Comparison of ENCODE assay signal across 8 mouse cellular contexts in genomic region chr2:91962864-91963401, GRCm38 (mm10). TPM values are rescaled to one million over a fixed set of nuclear protein-coding genes. Genes with fewer than 3 reads are reported as not detected.
DNase-seq lines count a peak whose midpoint lies in the region; ATAC-seq and TF ChIP-seq lines count a peak whose summit lies in the region.

No protein-coding gene starts in this region.

- no peaks in the 10 kb centered on the region for H3K9me3 ChIP-seq in forebrain, embryonic 12.5 days
- no peaks in the 10 kb centered on the region for H3K9me3 ChIP-seq in kidney, postnatal 0 days (replicated peaks; ENCODE audit: low read length)
- no peaks in the 10 kb centered on the region for H3K9me3 ChIP-seq in midbrain, embryonic 16.5 days (replicated peaks; ENCODE audit: control insufficient read depth, low read length, poor library complexity, severe bottlenecking)

- ATAC-seq in forebrain, embryonic 12.5 days (ENCODE audit: low FRiP score): no peak; the same call in 1 of the 2 replicates
- peak; percentile 23; the same call in 1 of the 2 replicates for ATAC-seq in kidney, postnatal 0 days (replicated peaks; ENCODE audit: low FRiP score, low read depth)
- ATAC-seq in midbrain, embryonic 16.5 days: peak; percentile 66

- peak overlapping the region; percentile 87 for H3K4me3 ChIP-seq in forebrain, embryonic 12.5 days (replicated peaks)
- peak overlapping the region; percentile 86 for H3K4me3 ChIP-seq in kidney, postnatal 0 days (replicated peaks; ENCODE audit: low read depth, low read length)
- peak overlapping the region; percentile 77 for H3K4me3 ChIP-seq in midbrain, embryonic 16.5 days (ENCODE audit: low read depth, low read length)

- peak; percentile 45 for DNase-seq in kidney, adult 9 months
- no peak for DNase-seq in kidney, adult 11 months
- DNase-seq in T-cell, adult 2 months (ENCODE audit: low spot score): peak; percentile 38
- no peak for DNase-seq in kidney, postnatal 0 days (ENCODE audit: low spot score)
- DNase-seq in right cerebral cortex, postnatal 14 days: no peak
- no peak for DNase-seq in embryo, embryonic 10 days (ENCODE audit: low spot score)

- H3K4me1 ChIP-seq in forebrain, embryonic 12.5 days: peaks cover 29% of the 10 kb centered on the region
- peaks cover 16% of the 10 kb centered on the region for H3K4me1 ChIP-seq in kidney, postnatal 0 days (replicated peaks; ENCODE audit: insufficient read depth, low read length)
- peaks cover 14% of the 10 kb centered on the region for H3K4me1 ChIP-seq in midbrain, embryonic 16.5 days (ENCODE audit: control insufficient read depth, insufficient read depth, low read length)

- H3K36me3 ChIP-seq in forebrain, embryonic 12.5 days (replicated peaks): no peaks in the 10 kb centered on the region
- H3K36me3 ChIP-seq in kidney, postnatal 0 days (ENCODE audit: insufficient read depth, low read length): no peaks in the 10 kb centered on the region
- no peaks in the 10 kb centered on the region for H3K36me3 ChIP-seq in midbrain, embryonic 16.5 days (ENCODE audit: control insufficient read depth, insufficient read depth, low read length)

- TF ChIP-seq CTCF in kidney, postnatal 0 days (IDR thresholded peaks at IDR 0.05; ENCODE audit: low read depth): no peak

- H3K27me3 ChIP-seq in forebrain, embryonic 12.5 days: peaks cover 21% of the 10 kb centered on the region
- no peaks in the 10 kb centered on the region for H3K27me3 ChIP-seq in kidney, postnatal 0 days (ENCODE audit: insufficient read depth, low read length)
- peaks cover 10% of the 10 kb centered on the region; the same call in 1 of the 2 replicates for H3K27me3 ChIP-seq in midbrain, embryonic 16.5 days (ENCODE audit: control insufficient read depth, insufficient read depth, low read depth, low read length)

- under 1% methylated on average over 39 of the region's 39 CpGs for WGBS in forebrain, embryonic 12.5 days
- WGBS in kidney, postnatal 0 days: under 1% methylated on average over 30 of the region's 39 CpGs
- WGBS in midbrain, embryonic 16.5 days: under 1% methylated on average over 39 of the region's 39 CpGs

- peak overlapping the region; percentile 92 for H3K9ac ChIP-seq in forebrain, embryonic 12.5 days
- peak overlapping the region; percentile 92 for H3K9ac ChIP-seq in kidney, postnatal 0 days (ENCODE audit: low read depth, low read length)
- peak overlapping the region; percentile 87 for H3K9ac ChIP-seq in midbrain, embryonic 16.5 days (ENCODE audit: low read depth, low read length)

- peak overlapping the region; percentile 90 for H3K4me2 ChIP-seq in forebrain, embryonic 12.5 days
- H3K4me2 ChIP-seq in kidney, postnatal 0 days (ENCODE audit: low read length): peak overlapping the region; percentile 92
- H3K4me2 ChIP-seq in midbrain, embryonic 16.5 days (ENCODE audit: low read length): peak overlapping the region; percentile 82

- peak overlapping the region; percentile 78 for H3K27ac ChIP-seq in forebrain, embryonic 12.5 days
- peak overlapping the region; percentile 78 for H3K27ac ChIP-seq in kidney, postnatal 0 days
- peak overlapping the region; percentile 72 for H3K27ac ChIP-seq in midbrain, embryonic 16.5 days (ENCODE audit: low read length)

RNA-seq across cellular contexts. Expression of gene Dgkz, which starts 12.7 kb away (rescaled TPM):
- 24.4 and 28.5 TPM in 2 replicates for polyA plus RNA-seq in forebrain, embryonic 12.5 days (2016; fragmentation: Nextera tagmentation; extraction: Ambion mirVana)
- polyA plus RNA-seq in kidney, postnatal 0 days (2015; fragmentation: Nextera tagmentation; extraction: Ambion mirVana): 32.1 and 32.4 TPM in 2 replicates
- polyA plus RNA-seq in midbrain, embryonic 16.5 days (2015; fragmentation: Nextera tagmentation; extraction: Ambion mirVana): 28.3 and 33.3 TPM in 2 replicates

RNA-seq across cellular contexts. Expression of gene Gm9821, which starts 17.4 kb away (rescaled TPM):
- 0.46 and 0.52 TPM in 2 replicates for polyA plus RNA-seq in forebrain, embryonic 12.5 days (2016; fragmentation: Nextera tagmentation; extraction: Ambion mirVana)
- 0.12 TPM in 1 of 2 replicates, not detected in the other for polyA plus RNA-seq in kidney, postnatal 0 days (2015; fragmentation: Nextera tagmentation; extraction: Ambion mirVana)
- 0.11 TPM in 1 of 2 replicates, not detected in the other for polyA plus RNA-seq in midbrain, embryonic 16.5 days (2015; fragmentation: Nextera tagmentation; extraction: Ambion mirVana)

RNA-seq across cellular contexts. Expression of gene Mdk, which starts 30.8 kb away (rescaled TPM):
- 834 and 889 TPM in 2 replicates for polyA plus RNA-seq in forebrain, embryonic 12.5 days (2016; fragmentation: Nextera tagmentation; extraction: Ambion mirVana)
- polyA plus RNA-seq in kidney, postnatal 0 days (2015; fragmentation: Nextera tagmentation; extraction: Ambion mirVana): 639 and 693 TPM in 2 replicates
- polyA plus RNA-seq in midbrain, embryonic 16.5 days (2015; fragmentation: Nextera tagmentation; extraction: Ambion mirVana): 98.8 and 113 TPM in 2 replicates

RNA-seq across cellular contexts. Expression of gene Chrm4, which starts 35.9 kb away (rescaled TPM):
- 0.31 and 0.72 TPM in 2 replicates for polyA plus RNA-seq in forebrain, embryonic 12.5 days (2016; fragmentation: Nextera tagmentation; extraction: Ambion mirVana)
- 0.22 TPM in 1 of 2 replicates, not detected in the other for polyA plus RNA-seq in kidney, postnatal 0 days (2015; fragmentation: Nextera tagmentation; extraction: Ambion mirVana)
- polyA plus RNA-seq in midbrain, embryonic 16.5 days (2015; fragmentation: Nextera tagmentation; extraction: Ambion mirVana): 0.33 and 0.34 TPM in 2 replicates

Comparison
In these comparisons a context has a peak if more than half of its experiments do, and no peak if none do; other contexts are left out.
1. DNase-seq: peak in kidney, adult 9 months (single experiment) and T-cell, adult 2 months (single experiment); none in kidney, adult 11 months (single experiment), kidney, postnatal 0 days (single experiment), right cerebral cortex, postnatal 14 days (single experiment) and embryo, embryonic 10 days (single experiment).
2. Peak in every context shown above with its lines, with median percentiles within 50 percentile points of each other: H3K27ac ChIP-seq, H3K4me2 ChIP-seq, H3K4me3 ChIP-seq and H3K9ac ChIP-seq.